Mouse (Mus musculus): Measurements from ENCODE around the gene Hoxb5. TPM values are rescaled to one million over a fixed set of nuclear protein-coding genes. Genes with fewer than 3 reads are reported as not detected.

Gene Hoxb5
- polyA plus RNA-seq, 1 experiment from 2014 or later = 0.30 TPM

DNA sequence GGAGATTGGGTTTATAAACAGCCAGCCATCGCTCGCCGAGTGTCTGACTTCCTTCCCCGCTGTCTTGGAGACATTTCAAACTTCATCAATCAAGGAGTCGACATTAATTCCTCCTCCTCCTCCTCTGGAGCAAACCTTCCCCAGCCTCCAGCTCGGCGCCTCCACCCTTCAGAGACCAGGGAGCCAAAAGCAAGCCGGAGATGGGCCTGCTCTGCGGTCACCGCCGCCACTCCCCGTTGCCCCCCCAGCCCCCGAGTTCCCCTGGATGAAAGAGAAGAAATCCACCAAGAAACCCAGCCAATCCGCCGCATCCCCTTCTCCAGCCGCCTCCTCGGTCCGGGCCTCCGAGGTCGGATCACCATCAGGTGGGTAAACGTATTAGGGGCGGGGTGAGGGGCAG, 48.7 kb downstream of the Hoxb5 start:
- Histone ChIP-seq H3K4me1 (replicated peaks) (no peaks in the 10 kb centered on the region), H3K9me3 (replicated peaks) (no peaks in the 10 kb centered on the region), H3K4me2 (no peak overlapping the region), H3K9ac (no peak overlapping the region), H3K4me3 (replicated peaks) (peak overlapping the region; percentile 32), H3K27ac (replicated peaks) (peak overlapping the region; percentile 24; the same call in 1 of the 2 replicates), H3K36me3 (replicated peaks) (no peaks in the 10 kb centered on the region), H3K27me3 (peaks cover 95% of the 10 kb centered on the region)
- no peak for ATAC-seq (ENCODE audit: insufficient read depth)
- WGBS (ENCODE audit: insufficient replicate concordance) = 1% methylated on average over 22 of the region's 22 CpGs

DNA sequence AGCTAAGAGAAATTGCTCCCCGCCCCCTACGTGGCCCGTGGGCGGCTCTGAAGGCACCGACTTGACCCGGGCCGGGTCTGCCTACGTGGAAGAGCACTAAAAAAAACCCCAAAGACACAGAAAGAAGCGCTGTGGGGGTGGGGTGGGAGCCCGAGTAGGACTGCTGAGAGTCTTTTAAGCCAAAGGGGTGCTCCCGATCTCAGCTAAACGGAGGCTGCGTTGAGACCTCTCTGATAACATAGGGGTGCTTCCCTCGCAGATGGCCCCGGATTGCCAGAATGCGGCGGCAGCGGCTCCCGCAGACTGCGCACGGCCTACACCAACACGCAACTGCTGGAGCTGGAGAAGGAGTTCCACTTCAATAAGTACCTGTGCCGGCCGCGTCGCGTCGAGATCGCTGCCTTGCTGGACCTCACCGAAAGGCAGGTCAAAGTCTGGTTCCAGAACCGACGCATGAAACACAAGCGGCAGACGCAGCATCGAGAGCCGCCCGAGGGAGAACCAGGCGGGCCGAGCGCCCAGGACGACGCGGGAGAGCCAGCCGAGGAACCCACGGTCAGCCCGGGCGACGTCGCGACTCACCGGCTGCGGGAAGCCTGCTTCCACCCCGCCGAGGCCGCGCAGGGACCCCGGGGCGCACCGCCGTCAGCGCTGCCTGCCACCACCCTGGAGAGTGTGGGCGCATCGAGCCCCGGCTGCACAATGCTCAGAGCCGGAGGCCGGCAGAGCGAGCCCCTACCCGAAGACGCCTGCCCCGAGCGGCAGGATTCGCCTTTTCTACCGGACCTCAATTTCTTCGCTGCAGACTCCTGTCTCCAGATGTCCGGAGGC, 49.8 kb downstream of the Hoxb5 start:
- H3K27ac ChIP-seq (replicated peaks) = peak overlapping the region; percentile 9; the same call in 1 of the 2 replicates

DNA sequence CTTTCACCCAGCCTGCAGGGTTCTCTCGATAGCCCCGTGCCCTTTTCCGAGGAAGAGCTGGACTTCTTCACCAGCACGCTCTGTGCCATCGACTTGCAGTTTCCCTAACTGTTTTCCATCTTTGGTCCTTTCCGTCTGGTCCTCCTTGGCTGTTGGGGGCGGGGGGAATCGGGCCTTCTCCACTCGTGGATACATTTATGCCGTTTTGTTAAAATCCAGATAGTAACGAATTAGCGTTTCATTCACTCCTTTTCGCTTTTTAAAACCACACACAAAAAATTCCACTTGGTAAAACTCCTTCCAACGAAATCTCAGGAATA, 50.3 kb downstream of the Hoxb5 start:
- Histone ChIP-seq H3K9me3 (replicated peaks) (no peaks in the 10 kb centered on the region), H3K4me2 (no peak overlapping the region), H3K27me3 (peaks cover 94% of the 10 kb centered on the region), H3K9ac (no peak overlapping the region; the same call in 1 of the 2 replicates), H3K27ac (replicated peaks) (0 out of 2 replicates have a peak overlapping the region, but pooled peaks have one; percentile 9), H3K4me3 (replicated peaks) (peak overlapping the region; percentile 32), H3K36me3 (replicated peaks) (no peaks in the 10 kb centered on the region), H3K4me1 (replicated peaks) (no peaks in the 10 kb centered on the region)
- 3% methylated on average over 14 of the region's 14 CpGs for WGBS (ENCODE audit: insufficient replicate concordance)
- ATAC-seq (ENCODE audit: insufficient read depth) = no peak

More for the DNA sequence above, 49.8 kb downstream of the Hoxb5 start:
- no peak for ATAC-seq (ENCODE audit: insufficient read depth)
- Histone ChIP-seq H3K9ac (no peak overlapping the region; the same call in 1 of the 2 replicates), H3K4me2 (peak overlapping the region; percentile 20; the same call in 1 of the 2 replicates), H3K36me3 (replicated peaks) (no peaks in the 10 kb centered on the region), H3K4me1 (replicated peaks) (no peaks in the 10 kb centered on the region), H3K9me3 (replicated peaks) (no peaks in the 10 kb centered on the region), H3K4me3 (replicated peaks) (peak overlapping the region; percentile 32), H3K27me3 (peaks cover 96% of the 10 kb centered on the region)
- WGBS (ENCODE audit: insufficient replicate concordance) = under 1% methylated on average over 75 of the region's 75 CpGs

DNA sequence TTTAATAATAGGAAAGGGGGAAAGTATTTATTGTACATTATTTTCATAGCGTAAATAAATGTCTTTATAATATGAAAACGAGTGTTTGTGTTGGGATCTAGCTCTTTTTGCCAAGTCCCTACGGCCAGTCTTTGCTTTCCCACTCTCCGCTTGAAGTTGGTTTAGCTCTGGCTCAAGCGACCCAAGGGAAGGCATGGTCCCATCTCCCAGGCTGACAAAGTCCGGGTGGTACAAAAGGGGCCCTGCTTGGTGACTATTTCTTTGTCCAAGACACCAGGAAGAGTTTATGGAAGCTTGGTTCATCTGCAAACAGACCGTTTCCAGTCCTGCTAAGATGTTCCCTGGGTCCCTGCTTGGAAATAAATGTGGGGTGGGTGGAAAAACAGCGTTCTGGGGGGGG, 50.8 kb downstream of the Hoxb5 start:
- Histone ChIP-seq H3K27me3 (peaks cover 89% of the 10 kb centered on the region), H3K4me3 (replicated peaks) (0 out of 2 replicates have a peak overlapping the region, but pooled peaks have one; percentile 2), H3K9me3 (replicated peaks) (no peaks in the 10 kb centered on the region), H3K27ac (replicated peaks) (no peak overlapping the region), H3K9ac (no peak overlapping the region), H3K4me2 (peak overlapping the region; percentile 36; the same call in 1 of the 2 replicates), H3K4me1 (replicated peaks) (no peaks in the 10 kb centered on the region), H3K36me3 (replicated peaks) (no peaks in the 10 kb centered on the region)
- 17% methylated on average over 8 of the region's 8 CpGs for WGBS (ENCODE audit: insufficient replicate concordance)
- no peak for ATAC-seq (ENCODE audit: insufficient read depth)

DNA sequence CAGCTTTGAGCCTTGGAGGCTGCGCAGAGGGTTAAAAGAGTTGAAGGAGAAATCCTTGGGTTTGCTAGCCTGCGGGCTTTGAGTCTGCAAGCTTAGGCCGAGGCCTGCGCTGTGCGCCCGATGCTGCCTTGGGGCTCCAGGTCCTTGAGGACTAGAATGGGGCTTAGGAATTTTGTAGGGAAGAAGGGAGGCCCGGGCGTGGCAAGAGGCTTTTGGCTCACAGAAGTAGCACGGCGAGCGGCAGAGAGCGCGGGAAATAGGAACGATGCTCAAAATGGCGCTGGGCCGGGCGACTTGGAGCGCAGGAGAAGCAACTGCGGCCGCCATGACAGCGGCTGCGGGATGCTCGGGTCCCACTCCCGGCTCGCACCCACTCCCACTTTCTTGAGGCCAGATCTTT, 51.2 kb downstream of the Hoxb5 start:
- H3K27me3 ChIP-seq = peaks cover 85% of the 10 kb centered on the region
- H3K4me3 ChIP-seq (replicated peaks) = 0 out of 2 replicates have a peak overlapping the region, but pooled peaks have one; percentile 2
- H3K9ac ChIP-seq = no peak overlapping the region

DNA sequence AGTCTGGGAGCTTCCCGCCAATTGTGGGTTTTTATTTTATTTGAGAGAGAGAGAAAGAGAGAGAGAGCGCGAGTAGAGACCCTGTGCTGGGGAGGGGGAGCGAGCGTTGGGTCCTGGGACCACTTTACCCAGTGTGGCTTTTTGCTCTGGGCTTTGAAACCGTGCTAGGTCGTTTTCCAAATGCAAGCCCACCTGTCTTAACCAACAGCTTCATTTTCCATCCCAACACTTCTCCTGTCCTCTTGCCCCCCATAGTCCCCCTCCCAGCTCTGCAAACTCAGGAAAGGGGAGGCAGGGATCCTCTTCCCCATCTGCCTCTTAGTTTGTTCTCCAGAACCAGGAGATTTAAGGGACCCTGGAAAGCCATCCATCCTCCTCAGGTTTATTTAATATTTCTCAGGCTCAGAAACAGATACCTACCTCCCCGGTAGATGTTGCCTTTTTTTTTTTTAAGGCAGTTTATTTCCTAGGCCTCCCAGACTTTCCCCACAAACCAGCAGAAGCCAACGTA, 51.7 kb downstream of the Hoxb5 start:
- Histone ChIP-seq H3K36me3 (replicated peaks) (no peaks in the 10 kb centered on the region), H3K9me3 (replicated peaks) (no peaks in the 10 kb centered on the region), H3K27ac (replicated peaks) (no peak overlapping the region), H3K4me3 (replicated peaks) (no peak overlapping the region), H3K9ac (no peak overlapping the region), H3K27me3 (peaks cover 84% of the 10 kb centered on the region), H3K4me2 (peak overlapping the region; percentile 36; the same call in 1 of the 2 replicates), H3K4me1 (replicated peaks) (no peaks in the 10 kb centered on the region)
- WGBS (ENCODE audit: insufficient replicate concordance) = 12% methylated on average over 9 of the region's 9 CpGs
- ATAC-seq (ENCODE audit: insufficient read depth) = no peak

More for the DNA sequence above, 51.2 kb downstream of the Hoxb5 start:
- Histone ChIP-seq H3K36me3 (replicated peaks) (no peaks in the 10 kb centered on the region), H3K4me1 (replicated peaks) (no peaks in the 10 kb centered on the region), H3K27ac (replicated peaks) (no peak overlapping the region), H3K4me2 (peak overlapping the region; percentile 36), H3K9me3 (replicated peaks) (no peaks in the 10 kb centered on the region)
- ATAC-seq (ENCODE audit: insufficient read depth) = no peak
- WGBS (ENCODE audit: insufficient replicate concordance) = 3% methylated on average over 25 of the region's 25 CpGs

MicroRNA genes within 50 kb of the gene (microRNA counts, 519-probe panel; counts per million panel counts)
- microRNA mmu-miR-10a = 2,861 counts per million, percentile 57 among the panel's probes with 10 or more counts
- not detected for microRNA mmu-miR-196a

Small RNA genes lying within 50 kb of the gene (microRNA-seq; reads per million reads assigned to microRNA genes)
- 7,414 reads per million, percentile 92 among the genes with 10 or more reads in this experiment for gene Mir10a
- gene Mir196a-1 = not detected

Other genes starting within 250 kb of the Hoxb5 start
- 14.4 and 16.5 TPM in 2 replicates for gene Ube2z, start 237.9 kb upstream of the Hoxb5 start, polyA plus RNA-seq (2015; fragmentation: Nextera tagmentation; extraction: Ambion mirVana)
- gene Atp5g1, start 227.7 kb upstream of the Hoxb5 start, polyA plus RNA-seq (2015; fragmentation: Nextera tagmentation; extraction: Ambion mirVana) = 466 and 500 TPM in 2 replicates
- gene Calcoco2, start 191.4 kb upstream of the Hoxb5 start, polyA plus RNA-seq (2015; fragmentation: Nextera tagmentation; extraction: Ambion mirVana) = not detected in 2 replicates
- not detected in 2 replicates for gene Ttll6, start 169.6 kb upstream of the Hoxb5 start, polyA plus RNA-seq (2015; fragmentation: Nextera tagmentation; extraction: Ambion mirVana)
- not detected in 2 replicates for gene Hoxb13, start 109.0 kb upstream of the Hoxb5 start, polyA plus RNA-seq (2015; fragmentation: Nextera tagmentation; extraction: Ambion mirVana)
- gene Hoxb9, start 31.9 kb upstream of the Hoxb5 start, polyA plus RNA-seq (2015; fragmentation: Nextera tagmentation; extraction: Ambion mirVana) = not detected in 2 replicates
- not detected in 2 replicates for gene Hoxb8, start 21.4 kb upstream of the Hoxb5 start, polyA plus RNA-seq (2015; fragmentation: Nextera tagmentation; extraction: Ambion mirVana)
- gene Hoxb7, start 16.7 kb upstream of the Hoxb5 start, polyA plus RNA-seq (2015; fragmentation: Nextera tagmentation; extraction: Ambion mirVana) = 0.15 and 0.24 TPM in 2 replicates
- 0.06 TPM in 1 of 2 replicates, not detected in the other for gene Hoxb6, start 10.9 kb upstream of the Hoxb5 start, polyA plus RNA-seq (2015; fragmentation: Nextera tagmentation; extraction: Ambion mirVana)
- gene Hoxb4, start 14.9 kb downstream of the Hoxb5 start, polyA plus RNA-seq (2015; fragmentation: Nextera tagmentation; extraction: Ambion mirVana) = 0.10 TPM in 2 replicates
- 0.05 and 0.26 TPM in 2 replicates for gene Hoxb3, start 20.0 kb downstream of the Hoxb5 start, polyA plus RNA-seq (2015; fragmentation: Nextera tagmentation; extraction: Ambion mirVana)
- gene Hoxb2, start 47.2 kb downstream of the Hoxb5 start, polyA plus RNA-seq (2015; fragmentation: Nextera tagmentation; extraction: Ambion mirVana) = 0.75 and 1.1 TPM in 2 replicates
- not detected in 2 replicates for gene Hoxb1, start 62.4 kb downstream of the Hoxb5 start, polyA plus RNA-seq (2015; fragmentation: Nextera tagmentation; extraction: Ambion mirVana)
- gene Skap1, start 161.3 kb downstream of the Hoxb5 start, polyA plus RNA-seq (2015; fragmentation: Nextera tagmentation; extraction: Ambion mirVana) = 0.20 TPM in 2 replicates